Mouse (Mus musculus) kidney, embryonic 15.5 days (tissue): ENCODE measurements around the gene Spc24. TPM values are rescaled to one million over a fixed set of nuclear protein-coding genes. Genes with fewer than 3 reads are reported as not detected.
"Not testable (repeated sequence)": the region's sequence is repeated elsewhere in the genome, so short reads cannot be mapped to it uniquely, and the experiment has no call there.

ENCODE experiments used
- ATAC-seq: fragments of 200-750 bp; cut with Nextera tagmentation; replicated peaks from 2 replicates; pipeline ENCODE4 v1.8.0; 2017; ENCODE audit warnings: moderate TSS enrichment; ENCODE audit not compliant: low FRiP score
- H3K27ac ChIP-seq: fragments of 300-500 bp; sonication (generic); 2 replicates; pipeline ENCODE4 v1.5.1; 2015; ENCODE audit warnings: mild to moderate bottlenecking, inconsistent platforms
- H3K27me3 ChIP-seq: fragments of 300-500 bp; sonication (generic); 2 replicates; pipeline ENCODE4 v1.6.1; 2015; ENCODE audit warnings: inconsistent platforms
- H3K36me3 ChIP-seq: fragments of 300-500 bp; sonication (generic); 2 replicates; pipeline ENCODE4 v1.6.1; 2015; ENCODE audit warnings: inconsistent platforms
- H3K4me1 ChIP-seq: fragments of 300-500 bp; sonication (generic); 2 replicates; pipeline ENCODE4 v1.6.1; 2015; ENCODE audit warnings: inconsistent platforms
- H3K4me2 ChIP-seq: fragments of 300-500 bp; sonication (generic); 2 replicates; pipeline ENCODE4 v1.6.1; 2015; ENCODE audit warnings: moderate library complexity, mild to moderate bottlenecking, inconsistent platforms
- H3K4me3 ChIP-seq: fragments of 300-500 bp; sonication (generic); replicated peaks from 2 replicates; pipeline ENCODE4 v1.5.1; 2015; ENCODE audit warnings: mild to moderate bottlenecking, inconsistent platforms
- H3K9ac ChIP-seq: fragments of 300-500 bp; sonication (generic); 2 replicates; pipeline ENCODE4 v1.6.1; 2015; ENCODE audit warnings: mild to moderate bottlenecking, inconsistent platforms
- H3K9me3 ChIP-seq: fragments of 300-500 bp; sonication (generic); replicated peaks from 2 replicates; pipeline ENCODE4 v1.6.1; 2016; ENCODE audit warnings: inconsistent platforms
- WGBS: fragments of 180-500 bp; shearing (Covaris S2); methylation state at CpG from one replicate; pipeline ENCODE4 v1.1.7; 2015; ENCODE audit warnings: mixed read lengths; 5-methylcytosine and 5-hydroxymethylcytosine counted together
- polyA plus RNA-seq: library from polyadenylated mRNA; unstranded; fragments of >200 nt; fragmentation: Nextera tagmentation; extraction: Ambion mirVana; gene quantifications from 2 replicates; pipeline ENCODE4 v1.2.1, GENCODE M21; 2015

Gene Spc24
- polyA plus RNA-seq, 1 experiment from 2014 or later, result 135 TPM

- H3K4me1 ChIP-seq, result peaks cover 6% of the 10 kb centered on the region; the same call in 1 of the 2 replicates
- 59% methylated on average over 15 of the region's 15 CpGs for WGBS
- no peaks in the 10 kb centered on the region for H3K9me3 ChIP-seq
- H3K9ac ChIP-seq, result no peak overlapping the region
- ATAC-seq, result peak; percentile 52; the same call in 1 of the 2 replicates
- H3K27me3 ChIP-seq, result no peaks in the 10 kb centered on the region
- H3K4me3 ChIP-seq, result no peak overlapping the region
- 0 out of 2 replicates have a peak overlapping the region, but pooled peaks have one; percentile 10 for H3K27ac ChIP-seq
- H3K36me3 ChIP-seq, result peaks cover 90% of the 10 kb centered on the region
- H3K4me2 ChIP-seq, result no peak overlapping the region
Measured at GRCm38 (mm10) chr9:21781657-21782468, 21.8 kb upstream of the Spc24 start.

GRCm38 (mm10) chr9:21777726-21778125 lies 17.6 kb upstream of the Spc24 start:
- Histone ChIP-seq H3K27me3 (no peaks in the 10 kb centered on the region), H3K27ac (no peak overlapping the region), H3K4me3 (no peak overlapping the region), H3K4me2 (no peak overlapping the region), H3K9ac (no peak overlapping the region), H3K36me3 (peaks cover 93% of the 10 kb centered on the region), H3K9me3 (no peaks in the 10 kb centered on the region), H3K4me1 (peaks cover 6% of the 10 kb centered on the region; the same call in 1 of the 2 replicates)
- no peak for ATAC-seq
- 89% methylated on average over 3 of the region's 3 CpGs for WGBS

GRCm38 (mm10) chr9:21774353-21774752 lies 14.2 kb upstream of the Spc24 start:
- no peak overlapping the region for H3K27ac ChIP-seq
- H3K9ac ChIP-seq, result no peak overlapping the region
- peaks cover 6% of the 10 kb centered on the region; the same call in 1 of the 2 replicates for H3K4me1 ChIP-seq
- H3K9me3 ChIP-seq, result no peaks in the 10 kb centered on the region
- peaks cover 92% of the 10 kb centered on the region for H3K36me3 ChIP-seq
- H3K4me2 ChIP-seq, result no peak overlapping the region
- 90% methylated on average over 16 of the region's 16 CpGs for WGBS
- ATAC-seq, result no peak
- H3K4me3 ChIP-seq, result no peak overlapping the region
- H3K27me3 ChIP-seq, result no peaks in the 10 kb centered on the region

GRCm38 (mm10) chr9:21773396-21773795 lies 13.3 kb upstream of the Spc24 start:
- not testable (repeated sequence) for H3K4me3 ChIP-seq, H3K9ac ChIP-seq, H3K9me3 ChIP-seq, H3K27me3 ChIP-seq, H3K4me2 ChIP-seq, H3K27ac ChIP-seq, ATAC-seq
- WGBS, result 91% methylated on average over 5 of the region's 5 CpGs
- H3K4me1 ChIP-seq, result peaks cover 15% of the 10 kb centered on the region
- peaks cover 92% of the 10 kb centered on the region for H3K36me3 ChIP-seq

GRCm38 (mm10) chr9:21769558-21770183 lies 9.6 kb upstream of the Spc24 start:
- 73% methylated on average over 26 of the region's 26 CpGs for WGBS
- Histone ChIP-seq H3K4me2 (no peak overlapping the region), H3K27me3 (no peaks in the 10 kb centered on the region), H3K27ac (peak overlapping the region; percentile 68), H3K9ac (no peak overlapping the region), H3K4me3 (no peak overlapping the region), H3K4me1 (peaks cover 17% of the 10 kb centered on the region), H3K9me3 (no peaks in the 10 kb centered on the region), H3K36me3 (peaks cover 80% of the 10 kb centered on the region)
- 0 out of 2 replicates have a peak, but pooled peaks have one; percentile 13 for ATAC-seq

GRCm38 (mm10) chr9:21768511-21769411 lies 8.7 kb upstream of the Spc24 start:
- ATAC-seq, result no peak; the same call in 1 of the 2 replicates
- Histone ChIP-seq H3K4me1 (peaks cover 17% of the 10 kb centered on the region), H3K27me3 (no peaks in the 10 kb centered on the region), H3K4me2 (no peak overlapping the region), H3K4me3 (no peak overlapping the region), H3K27ac (peak overlapping the region; percentile 68), H3K36me3 (peaks cover 71% of the 10 kb centered on the region), H3K9ac (no peak overlapping the region), H3K9me3 (no peaks in the 10 kb centered on the region)
- WGBS, result 61% methylated on average over 13 of the region's 13 CpGs

GRCm38 (mm10) chr9:21767896-21768295 lies 7.8 kb upstream of the Spc24 start:
- Histone ChIP-seq H3K9me3 (no peaks in the 10 kb centered on the region), H3K36me3 (peaks cover 63% of the 10 kb centered on the region), H3K9ac (no peak overlapping the region), H3K4me3 (no peak overlapping the region), H3K27ac (peak overlapping the region; percentile 68), H3K27me3 (no peaks in the 10 kb centered on the region), H3K4me1 (peaks cover 17% of the 10 kb centered on the region), H3K4me2 (no peak overlapping the region)
- peak; percentile 63; the same call in 1 of the 2 replicates for ATAC-seq
- WGBS, result 62% methylated on average over 11 of the region's 11 CpGs

GRCm38 (mm10) chr9:21764084-21764999 lies 4.2 kb upstream of the Spc24 start:
- Histone ChIP-seq H3K36me3 (peaks cover 29% of the 10 kb centered on the region), H3K9me3 (no peaks in the 10 kb centered on the region), H3K27me3 (no peaks in the 10 kb centered on the region), H3K4me2 (no peak overlapping the region), H3K4me1 (peaks cover 20% of the 10 kb centered on the region), H3K4me3 (no peak overlapping the region), H3K27ac (no peak overlapping the region), H3K9ac (no peak overlapping the region)
- WGBS, result 95% methylated on average over 6 of the region's 6 CpGs
- no peak for ATAC-seq

- Histone ChIP-seq H3K27me3 (no peaks in the 10 kb centered on the region), H3K4me3 (no peak overlapping the region), H3K9ac (no peak overlapping the region), H3K9me3 (no peaks in the 10 kb centered on the region), H3K36me3 (peaks cover 16% of the 10 kb centered on the region), H3K4me1 (peaks cover 19% of the 10 kb centered on the region), H3K4me2 (no peak overlapping the region), H3K27ac (no peak overlapping the region)
- no peak for ATAC-seq
Measured at GRCm38 (mm10) chr9:21762135-21762534, 2.0 kb upstream of the Spc24 start.

GRCm38 (mm10) chr9:21759718-21760117 lies 385 bp downstream of the Spc24 start:
- H3K9me3 ChIP-seq, result no peaks in the 10 kb centered on the region
- under 1% methylated on average over 20 of the region's 20 CpGs for WGBS
- no peaks in the 10 kb centered on the region for H3K27me3 ChIP-seq
- H3K4me1 ChIP-seq, result peaks cover 24% of the 10 kb centered on the region
- H3K27ac ChIP-seq, result peak overlapping the region; percentile 76
- ATAC-seq, result no peak; the same call in 1 of the 2 replicates
- H3K36me3 ChIP-seq, result peaks cover 24% of the 10 kb centered on the region
- peak overlapping the region; percentile 97 for H3K4me3 ChIP-seq
- peak overlapping the region; percentile 83 for H3K4me2 ChIP-seq
- H3K9ac ChIP-seq, result peak overlapping the region; percentile 89
